Mouse (Mus musculus): ENCODE data around the gene Prpf19.

- TF ChIP-seq E2F4 (IDR thresholded peaks at IDR 0.05; ENCODE audit: insufficient read depth): no peak
- no peak for TF ChIP-seq MAX (IDR thresholded peaks at IDR 0.05; ENCODE audit: low read depth)
- TF ChIP-seq MYOG (IDR thresholded peaks at IDR 0.05; ENCODE audit: control insufficient read depth in 1 of 3, insufficient read depth in 1 of 3, insufficient read length in 2 of 3, low read depth in 2 of 3): no peak
- TF ChIP-seq POLR2A (IDR thresholded peaks at IDR 0.05; ENCODE audit: insufficient read length, low read depth): no peak
Observed at GRCm38 (mm10) chr19:10866351-10866750, 28.7 kb upstream of the Prpf19 start.
